Mouse (Mus musculus) midbrain, postnatal 0 days (tissue): ENCODE measurements at regions not wholly inside any gene's neighbourhood (a gene's known extent, or its start where the extent isn't known, plus 50 kb on each side); places are given as distances from the start of the nearest gene placed in this dataset.

ENCODE experiments used
- ATAC-seq: fragments of 200-750 bp; cut with Nextera tagmentation; 2 replicates; pipeline ENCODE4 v1.8.0; 2017; ENCODE audit warnings: moderate number of reproducible peaks, mild to moderate bottlenecking, moderate TSS enrichment, moderate library complexity; ENCODE audit not compliant: low FRiP score
- DNase-seq: peaks from one replicate; pipeline ENCODE4 v3.0.0-alpha.2; 2015; ENCODE audit warnings: low spot score
- H3K27ac ChIP-seq: fragments of 300-500 bp; sonication (generic); 2 replicates; pipeline ENCODE4 v1.5.1; 2014; ENCODE audit warnings: low read depth, mild to moderate bottlenecking, low read length, mixed read lengths
- H3K27me3 ChIP-seq: fragments of 300-500 bp; sonication (generic); 2 replicates; pipeline ENCODE4 v1.6.1; 2014; ENCODE audit warnings: low read length, control low read depth, mixed read lengths; ENCODE audit not compliant: insufficient read depth
- H3K36me3 ChIP-seq: fragments of 300-500 bp; sonication (generic); 2 replicates; pipeline ENCODE4 v1.6.1; 2014; ENCODE audit warnings: low read length, control low read depth, mixed read lengths; ENCODE audit not compliant: insufficient read depth
- H3K4me1 ChIP-seq: fragments of 300-500 bp; sonication (generic); 2 replicates; pipeline ENCODE4 v1.6.1; 2014; ENCODE audit warnings: mild to moderate bottlenecking, control low read depth, antibody characterized with exemption, low read length, mixed read lengths; ENCODE audit not compliant: insufficient read depth
- H3K4me2 ChIP-seq: fragments of 300-500 bp; sonication (generic); 2 replicates; pipeline ENCODE4 v1.6.1; 2014; ENCODE audit warnings: low read depth, mild to moderate bottlenecking, low read length, mixed read lengths; ENCODE audit not compliant: poor library complexity, severe bottlenecking
- H3K4me3 ChIP-seq: fragments of 300-500 bp; sonication (generic); 2 replicates; pipeline ENCODE4 v1.5.1; 2014; ENCODE audit warnings: low read depth, mild to moderate bottlenecking, low read length, moderate library complexity
- H3K9ac ChIP-seq: fragments of 300-500 bp; sonication (generic); replicated peaks from 2 replicates; pipeline ENCODE4 v1.6.1; 2014; ENCODE audit warnings: mild to moderate bottlenecking, low read length, moderate library complexity, mixed read lengths; ENCODE audit not compliant: poor library complexity, severe bottlenecking
- H3K9me3 ChIP-seq: fragments of 300-500 bp; sonication (generic); 2 replicates; pipeline ENCODE4 v1.6.1; 2016; ENCODE audit warnings: low read length, control low read depth
- CTCF ChIP-seq: IDR thresholded peaks from 2 replicates; pipeline ENCODE4 v1.5.1; 2016; ENCODE audit warnings: antibody characterized with exemption, mild to moderate bottlenecking
- WGBS: fragments of 180-500 bp; shearing (Covaris S2); extraction: QIAGEN DNeasy Blood & Tissue Kit; methylation state at CpG from one replicate; pipeline ENCODE4 v1.1.7; 2014; 5-methylcytosine and 5-hydroxymethylcytosine counted together

DNA sequence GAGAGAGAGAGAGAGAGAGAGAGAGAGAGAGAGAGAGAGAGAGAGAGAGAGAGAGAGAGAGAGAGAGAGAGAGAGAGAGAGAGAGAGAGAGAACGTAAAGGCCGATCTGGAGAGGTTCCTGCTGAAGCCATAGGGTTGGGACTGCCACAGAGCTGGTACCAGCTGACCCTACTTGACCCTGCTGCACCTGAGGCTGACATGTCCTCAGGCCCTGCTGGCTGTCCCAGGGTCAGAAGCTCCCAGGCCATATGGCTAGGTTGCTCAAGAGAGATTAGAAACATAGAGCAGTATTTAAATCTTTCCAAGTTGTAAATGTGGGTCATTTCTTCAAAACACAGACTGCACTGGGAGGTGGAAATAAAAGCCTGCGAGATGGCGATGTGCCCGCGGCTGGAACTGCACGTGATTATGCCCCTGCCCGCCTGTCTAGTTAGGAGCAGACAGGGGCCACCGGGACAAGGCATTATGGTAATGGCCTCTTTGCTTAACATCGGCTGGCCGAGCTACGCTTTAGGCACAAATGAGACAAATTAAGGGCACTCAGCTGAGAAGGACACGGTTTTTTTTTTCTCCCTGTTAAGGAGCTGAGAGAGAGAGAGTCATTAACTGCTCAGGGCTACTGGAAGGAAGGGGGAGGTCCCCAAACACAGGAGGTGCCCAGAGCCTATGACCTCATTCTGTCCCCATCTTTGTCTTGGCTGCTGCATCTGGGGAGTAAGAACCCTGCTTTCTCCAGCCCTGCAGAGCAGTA lies 115.9 kb upstream of the 1700021F07Rik start:
- H3K27ac ChIP-seq = no peak overlapping the region
- no peak overlapping the region for H3K4me2 ChIP-seq
- H3K9me3 ChIP-seq = no peaks in the 10 kb centered on the region
- DNase-seq (peak; percentile 68), ATAC-seq (peak; percentile 63; the same call in 1 of the 2 replicates)
- H3K27me3 ChIP-seq = no peaks in the 10 kb centered on the region
- 16% methylated on average over 13 of the region's 13 CpGs for WGBS
- peak overlapping the region; percentile 36; the same call in 1 of the 2 replicates for H3K9ac ChIP-seq
- H3K36me3 ChIP-seq = no peaks in the 10 kb centered on the region
- peaks cover 7% of the 10 kb centered on the region for H3K4me1 ChIP-seq
- no peak overlapping the region for H3K4me3 ChIP-seq
- no peak for TF ChIP-seq CTCF

DNA sequence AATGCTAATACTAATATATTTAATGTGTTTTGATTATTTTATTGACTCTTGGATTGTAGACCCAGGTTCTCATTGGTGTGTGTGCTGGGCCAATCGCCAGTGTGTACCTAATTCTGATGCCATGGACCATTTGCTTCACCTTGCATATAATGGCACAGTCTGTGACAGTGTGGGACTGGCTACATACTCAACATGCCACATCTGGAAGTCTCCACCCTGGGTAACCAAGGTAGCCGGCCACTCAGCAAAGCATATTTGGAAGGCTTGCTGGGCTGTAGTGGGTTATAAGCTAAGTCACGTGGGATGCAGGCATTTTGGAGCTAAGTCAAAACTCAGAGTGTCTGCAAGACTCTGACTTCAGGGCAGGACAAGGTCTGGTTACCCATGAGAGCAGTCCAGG lies 115.3 kb upstream of the 1700021F07Rik start:
- peaks cover 7% of the 10 kb centered on the region for H3K4me1 ChIP-seq
- H3K36me3 ChIP-seq = no peaks in the 10 kb centered on the region
- no peak overlapping the region for H3K27ac ChIP-seq
- no peak overlapping the region for H3K4me3 ChIP-seq
- H3K4me2 ChIP-seq = no peak overlapping the region
- peak overlapping the region; percentile 36; the same call in 1 of the 2 replicates for H3K9ac ChIP-seq
- 71% methylated on average over 3 of the region's 3 CpGs for WGBS
- no peak for DNase-seq
- peak; percentile 64; the same call in 1 of the 2 replicates for ATAC-seq
- no peak for TF ChIP-seq CTCF
- H3K27me3 ChIP-seq = no peaks in the 10 kb centered on the region
- H3K9me3 ChIP-seq = no peaks in the 10 kb centered on the region

DNA sequence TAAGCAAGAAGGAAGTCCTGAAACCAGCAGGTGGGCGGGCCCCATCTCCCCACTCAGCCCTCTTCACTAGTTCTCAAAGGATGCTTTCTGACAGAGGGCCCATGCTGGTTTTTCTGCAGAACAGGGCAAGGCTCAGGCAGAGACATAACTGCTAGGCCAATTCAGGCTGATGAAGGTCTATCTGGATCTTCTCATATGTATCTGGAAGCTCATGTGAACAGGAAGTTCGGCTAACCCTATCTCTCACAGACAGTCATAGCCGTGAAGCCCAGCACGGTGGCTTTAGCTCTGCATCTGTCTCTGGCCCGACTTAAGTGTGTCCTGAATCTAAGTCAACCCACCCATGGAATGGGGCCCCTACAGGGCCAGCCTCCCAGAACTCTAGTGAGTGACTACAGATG lies 113.7 kb upstream of the 1700021F07Rik start:
- H3K27me3 ChIP-seq = no peaks in the 10 kb centered on the region
- WGBS = 87% methylated on average over 5 of the region's 5 CpGs
- no peak overlapping the region for H3K4me3 ChIP-seq
- no peak overlapping the region for H3K27ac ChIP-seq
- ATAC-seq (no peak), DNase-seq (no peak)
- no peak overlapping the region for H3K4me2 ChIP-seq
- H3K36me3 ChIP-seq = no peaks in the 10 kb centered on the region
- H3K9ac ChIP-seq = no peak overlapping the region
- TF ChIP-seq CTCF = no peak
- no peaks in the 10 kb centered on the region for H3K9me3 ChIP-seq
- peaks cover 7% of the 10 kb centered on the region for H3K4me1 ChIP-seq

DNA sequence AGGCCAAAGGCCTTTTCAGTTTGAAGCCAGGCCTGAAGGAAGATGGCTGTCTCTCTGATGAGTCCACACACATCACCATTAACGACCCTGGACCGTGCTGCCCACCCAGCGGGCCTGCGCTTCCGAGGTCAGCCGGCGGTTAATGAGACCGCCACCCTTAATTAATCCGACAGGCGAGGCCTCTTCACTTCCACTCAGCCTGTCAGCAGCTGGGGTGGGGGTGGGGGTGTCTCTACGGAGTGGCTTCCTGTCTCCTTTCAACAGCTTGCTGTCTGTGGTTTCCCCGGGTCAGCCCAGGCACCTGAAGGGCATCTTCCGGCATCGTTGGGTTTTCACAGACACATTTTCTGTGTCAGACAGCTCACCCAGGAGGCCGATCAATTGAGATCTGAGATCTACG lies 113.0 kb upstream of the 1700021F07Rik start:
- Histone ChIP-seq H3K36me3 (no peaks in the 10 kb centered on the region), H3K27ac (no peak overlapping the region)

DNA sequence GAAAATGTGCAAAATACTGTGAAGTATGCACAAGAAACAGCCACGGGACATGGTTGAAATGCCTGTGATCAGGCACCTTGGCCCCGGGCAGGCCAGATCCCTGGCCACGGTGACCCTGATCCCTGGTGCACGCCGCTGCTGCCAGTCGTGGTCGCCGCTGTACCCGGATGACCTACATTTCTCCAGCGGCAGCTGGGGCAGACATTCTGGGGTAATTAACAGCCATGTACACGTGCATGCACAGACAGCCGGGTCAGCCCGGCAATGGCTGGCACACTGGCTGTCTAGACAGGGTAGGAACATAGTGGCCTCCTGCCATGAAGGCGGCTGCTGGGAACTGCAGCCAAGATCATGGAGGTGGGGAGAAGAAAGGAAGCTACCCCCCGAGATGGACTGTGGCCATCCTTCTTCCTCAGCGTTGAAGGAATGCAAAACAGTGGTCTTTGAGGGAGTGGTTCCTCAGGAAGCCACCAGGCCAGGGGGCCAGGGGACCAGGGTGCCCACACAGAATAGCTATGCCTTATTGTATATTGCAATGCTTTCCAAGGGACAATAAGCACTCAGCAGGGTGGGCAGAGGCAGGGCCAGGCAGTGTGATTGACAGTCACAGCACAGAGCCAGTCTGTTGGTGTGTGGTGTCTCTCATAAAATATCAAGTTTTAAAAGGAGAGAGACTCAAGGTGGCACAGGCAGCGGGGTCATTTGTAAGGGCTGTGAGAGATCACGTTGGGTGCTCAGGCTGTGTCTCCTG lies 108.3 kb upstream of the 1700021F07Rik start:
- H3K4me1 ChIP-seq = no peaks in the 10 kb centered on the region
- TF ChIP-seq CTCF = peak; percentile 4; the same call in 1 of the 2 replicates
- H3K27me3 ChIP-seq = no peaks in the 10 kb centered on the region
- WGBS = 45% methylated on average over 18 of the region's 18 CpGs
- no peaks in the 10 kb centered on the region for H3K36me3 ChIP-seq
- peak; percentile 85 for ATAC-seq
- no peaks in the 10 kb centered on the region for H3K9me3 ChIP-seq
- no peak overlapping the region for H3K9ac ChIP-seq
- no peak overlapping the region for H3K4me2 ChIP-seq
- no peak overlapping the region for H3K4me3 ChIP-seq
- DNase-seq = peak; percentile 84
- H3K27ac ChIP-seq = no peak overlapping the region

More for the DNA sequence above, 113.0 kb upstream of the 1700021F07Rik start:
- no peaks in the 10 kb centered on the region for H3K9me3 ChIP-seq
- no peaks in the 10 kb centered on the region for H3K27me3 ChIP-seq
- no peak overlapping the region for H3K4me3 ChIP-seq
- no peak overlapping the region for H3K9ac ChIP-seq
- no peak for ATAC-seq
- no peak for TF ChIP-seq CTCF
- no peak overlapping the region for H3K4me2 ChIP-seq
- peaks cover 7% of the 10 kb centered on the region for H3K4me1 ChIP-seq
- DNase-seq = no peak
- WGBS = 28% methylated on average over 16 of the region's 16 CpGs

DNA sequence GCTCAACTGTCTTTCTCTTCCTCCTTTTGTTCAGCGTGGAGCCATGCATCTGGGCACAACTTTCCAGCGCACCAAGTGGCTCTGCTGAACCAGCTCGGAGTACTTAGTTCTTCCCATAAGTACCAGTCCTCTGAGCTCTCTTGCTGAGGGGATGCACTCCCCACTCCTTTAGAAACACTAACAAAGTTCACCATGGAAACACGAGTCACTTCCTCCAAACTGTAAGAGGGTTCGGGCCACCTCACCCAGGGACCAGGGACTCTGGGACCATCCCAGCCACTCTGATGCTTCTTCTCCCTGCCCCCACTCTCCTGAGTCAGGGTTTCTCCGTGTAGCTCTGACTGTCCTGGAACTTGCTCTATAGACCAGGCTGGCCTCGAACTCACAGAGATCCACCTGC lies 107.0 kb upstream of the 1700021F07Rik start:
- Histone ChIP-seq H3K36me3 (no peaks in the 10 kb centered on the region), H3K9me3 (no peaks in the 10 kb centered on the region), H3K27ac (no peak overlapping the region), H3K4me1 (no peaks in the 10 kb centered on the region), H3K4me3 (no peak overlapping the region), H3K27me3 (no peaks in the 10 kb centered on the region), H3K9ac (no peak overlapping the region), H3K4me2 (no peak overlapping the region)
- ATAC-seq (no peak), DNase-seq (no peak)
- 87% methylated on average over 7 of the region's 7 CpGs for WGBS
- TF ChIP-seq CTCF = no peak
